Mouse (Mus musculus) CH12.LX (cell line): ENCODE measurements around the gene Sectm1b. TPM values are rescaled to one million over a fixed set of nuclear protein-coding genes. Genes with fewer than 3 reads are reported as not detected.

Source experiments
- DNase-seq: peaks from one replicate; pipeline ENCODE4 v3.0.0-alpha.2; 2013; ENCODE audit errors: extremely low read depth
- H3K27ac ChIP-seq: 2 replicates; pipeline ENCODE4 v1.5.1; 2012; ENCODE audit warnings: low read depth, mild to moderate bottlenecking, control low read depth, moderate library complexity; ENCODE audit not compliant: insufficient read depth
- H3K27me3 ChIP-seq: replicated peaks from 2 replicates; pipeline ENCODE3; 2012; ENCODE audit warnings: inconsistent platforms
- H3K36me3 ChIP-seq, 2 experiments: replicated peaks in 1 of 2; 2 replicates each; pipeline versions ENCODE3 to v1.6.1; 2012; ENCODE audit warnings: inconsistent platforms in 1 of 2, low read length in 1 of 2, mild to moderate bottlenecking in 1 of 2, mixed read lengths in 1 of 2, moderate library complexity in 1 of 2; ENCODE audit not compliant: control insufficient read depth in 1 of 2, insufficient read depth in 1 of 2
- H3K4me1 ChIP-seq, 2 experiments: 2 replicates each; pipeline ENCODE4 v1.6.1; 2012; ENCODE audit warnings: inconsistent platforms in 1 of 2, moderate library complexity in 1 of 2; ENCODE audit not compliant: insufficient read depth in 2 of 2, control insufficient read depth in 1 of 2
- H3K4me2 ChIP-seq: 2 replicates; pipeline ENCODE4 v1.6.1; 2012; ENCODE audit warnings: low read depth, mild to moderate bottlenecking, control low read depth; ENCODE audit not compliant: poor library complexity, insufficient read depth, severe bottlenecking
- H3K4me3 ChIP-seq, 3 experiments: fragments of 150-350 bp in 1 of 3; sonication (generic) in 1 of 3; replicated peaks in 1 of 3; 2 replicates each; pipeline versions ENCODE3 to v1.5.1; 2011 to 2012; ENCODE audit warnings: low read depth in 2 of 3, low read length in 2 of 3, mild to moderate bottlenecking in 2 of 3, moderate library complexity in 2 of 3, control low read depth in 1 of 3, improper control_type of control experiment in 1 of 3, inconsistent platforms in 1 of 3, mixed read lengths in 1 of 3; ENCODE audit not compliant: poor library complexity in 1 of 3
- H3K79me2 ChIP-seq: replicated peaks from 2 replicates; pipeline ENCODE4 v1.6.1; 2012; ENCODE audit warnings: mild to moderate bottlenecking, moderate library complexity; ENCODE audit not compliant: control insufficient read depth, poor library complexity, insufficient read depth, severe bottlenecking; ENCODE audit errors: extremely low read depth
- H3K9ac ChIP-seq: 2 replicates; pipeline ENCODE4 v1.6.1; 2012; ENCODE audit warnings: low read depth, mild to moderate bottlenecking, control low read depth, moderate library complexity; ENCODE audit not compliant: insufficient read depth
- H3K9me3 ChIP-seq: replicated peaks from 2 replicates; pipeline ENCODE3; 2012; ENCODE audit warnings: low read length, inconsistent platforms, mixed read lengths
- BHLHE40 ChIP-seq: IDR thresholded peaks from 2 replicates; pipeline ENCODE4 v1.6.1; 2011; ENCODE audit warnings: mild to moderate bottlenecking, low read depth, low read length, improper control_type of control experiment
- CHD1 ChIP-seq: IDR thresholded peaks from 2 replicates; pipeline ENCODE4 v1.6.1; 2012; ENCODE audit warnings: low read depth, low read length, improper control_type of control experiment, inconsistent platforms
- EP300 ChIP-seq: IDR thresholded peaks from 2 replicates; pipeline ENCODE4 v1.6.1; 2011; ENCODE audit warnings: low read length, improper control_type of control experiment
- ETS1 ChIP-seq: conservative IDR thresholded peaks from 2 replicates; pipeline ENCODE4 v1.6.1; 2012; ENCODE audit warnings: low read depth, mild to moderate bottlenecking, inconsistent platforms, low read length, improper control_type of control experiment, moderate library complexity
- GABPA ChIP-seq: IDR thresholded peaks from 2 replicates; pipeline ENCODE4 v1.6.1; 2012; ENCODE audit warnings: low read depth, low read length, improper control_type of control experiment, inconsistent platforms; ENCODE audit not compliant: insufficient replicate concordance
- IRF4 ChIP-seq: IDR thresholded peaks from 2 replicates; pipeline ENCODE4 v1.6.1; 2014; ENCODE audit warnings: low read depth, mild to moderate bottlenecking, inconsistent platforms, low read length, improper control_type of control experiment
- JUN ChIP-seq: IDR thresholded peaks from 2 replicates; pipeline ENCODE4 v1.6.1; 2011; ENCODE audit warnings: low read depth, mild to moderate bottlenecking, low read length, improper control_type of control experiment, moderate library complexity; ENCODE audit not compliant: insufficient read depth
- JUND ChIP-seq: conservative IDR thresholded peaks from 2 replicates; pipeline ENCODE4 v1.6.1; 2011; ENCODE audit warnings: low read depth, low read length, improper control_type of control experiment
- MAFK ChIP-seq: IDR thresholded peaks from 2 replicates; pipeline ENCODE4 v1.6.1; 2011; ENCODE audit warnings: low read length, improper control_type of control experiment; ENCODE audit not compliant: insufficient replicate concordance
- MAX ChIP-seq: IDR thresholded peaks from 2 replicates; pipeline ENCODE4 v1.6.1; 2011; ENCODE audit warnings: low read length, improper control_type of control experiment
- MAZ ChIP-seq: IDR thresholded peaks from 2 replicates; pipeline ENCODE4 v1.6.1; 2012; ENCODE audit warnings: low read depth, mild to moderate bottlenecking, inconsistent platforms, low read length, improper control_type of control experiment, moderate library complexity
- MXI1 ChIP-seq: IDR thresholded peaks from 2 replicates; pipeline ENCODE4 v1.6.1; 2011; ENCODE audit warnings: mild to moderate bottlenecking, low read depth, low read length, improper control_type of control experiment
- NELFE ChIP-seq: IDR thresholded peaks from 2 replicates; pipeline ENCODE4 v1.6.1; 2011; ENCODE audit warnings: low read depth, low read length, improper control_type of control experiment
- SMC3 ChIP-seq: IDR thresholded peaks from 2 replicates; pipeline ENCODE4 v1.6.1; 2011; ENCODE audit warnings: low read depth, low read length, improper control_type of control experiment
- TBP ChIP-seq: conservative IDR thresholded peaks from 2 replicates; pipeline ENCODE4 v1.6.1; 2011; ENCODE audit warnings: low read depth, low read length, improper control_type of control experiment
- TCF12 ChIP-seq: IDR thresholded peaks from 2 replicates; pipeline ENCODE4 v1.6.1; 2014; ENCODE audit warnings: low read depth, mild to moderate bottlenecking, inconsistent platforms, low read length, improper control_type of control experiment
- UBTF ChIP-seq: IDR thresholded peaks from 2 replicates; pipeline ENCODE4 v1.6.1; 2012; ENCODE audit warnings: low read depth, mild to moderate bottlenecking, inconsistent platforms, low read length, improper control_type of control experiment, moderate library complexity
- USF1 ChIP-seq: IDR thresholded peaks from 2 replicates; pipeline ENCODE4 v1.6.1; 2014; ENCODE audit warnings: low read depth, mild to moderate bottlenecking, inconsistent platforms, low read length, improper control_type of control experiment
- USF2 ChIP-seq: conservative IDR thresholded peaks from 2 replicates; pipeline ENCODE4 v1.6.1; 2011; ENCODE audit warnings: low read depth, low read length, improper control_type of control experiment
- ZKSCAN1 ChIP-seq: IDR thresholded peaks from 2 replicates; pipeline ENCODE4 v1.6.1; 2012; ENCODE audit warnings: low read depth, inconsistent platforms, low read length, improper control_type of control experiment, borderline replicate concordance
- ZNF384 ChIP-seq: IDR thresholded peaks from 2 replicates; pipeline ENCODE4 v1.6.1; 2012; ENCODE audit warnings: low read depth, low read length, improper control_type of control experiment, inconsistent platforms
- dilution Hi-C: fragments of 300-500 bp; cut with MboI; formaldehyde crosslinking; loops from 2 replicates; pipeline ENCODE4 v1.14.3; 2020; ENCODE audit warnings: low sequenced_read_pairs; ENCODE audit not compliant: extremely low pct_unique_long_range_greater_than_20kb, extremely low pct_ligation_motif_present
- in situ Hi-C: fragments of 300-500 bp; cut with MboI; formaldehyde crosslinking; loops from 3 replicates; pipeline ENCODE4 v1.14.3; 2019; ENCODE audit warnings: low sequenced_read_pairs, low pct_ligation_motif_present, low pct_unique_long_range_greater_than_20kb, mixed read lengths
- polyA plus RNA-seq: library from polyadenylated mRNA; unstranded; fragments of >175 nt; gene quantifications from 2 replicates; pipeline ENCODE4 v1.2.1, GENCODE M21; 2012; ENCODE audit warnings: low read depth; ENCODE audit not compliant: insufficient read length
- total RNA-seq, 2 experiments: library from RNA; depleted of rRNA; stranded (reverse); fragments of 300-350 nt in 1 of 2; fragments of >200 nt in 1 of 2; gene quantifications; 2 replicates each; pipeline ENCODE4 v1.2.3; 2012 to 2014

The Sectm1b gene
- total and polyA plus RNA-seq, 3 experiments = not detected

GRCm38 (mm10) chr11:121038366-121039240, 24.8 kb downstream of the Sectm1b start:
- no peaks in the 10 kb centered on the region for H3K9me3 ChIP-seq
- peaks cover under 1 to 49% of the 10 kb centered on the region in 2 experiments for H3K4me1 ChIP-seq
- no peak overlapping the region for H3K9ac ChIP-seq
- no peak for TF ChIP-seq JUND
- no peak for TF ChIP-seq USF1
- TF ChIP-seq BHLHE40 = no peak
- no peak for TF ChIP-seq EP300
- TF ChIP-seq MAZ = no peak
- no peak for TF ChIP-seq MXI1
- no peak for TF ChIP-seq NELFE
- TF ChIP-seq CHD1 = no peak
- TF ChIP-seq USF2 = no peak
- TF ChIP-seq MAX = no peak
- no peak for TF ChIP-seq SMC3
- no peak for TF ChIP-seq MAFK
- TF ChIP-seq TBP = no peak
- no peak for TF ChIP-seq GABPA
- TF ChIP-seq ZKSCAN1 = no peak
- no peak for TF ChIP-seq TCF12
- TF ChIP-seq IRF4 = no peak
- in situ Hi-C loops (loop anchor here (5.0 kb wide), 1 partner anchor 121 kb away; no protein-coding TSS in a partner anchor), dilution Hi-C loops (no loop called here)
- no peak overlapping the region for H3K27ac ChIP-seq
- H3K4me2 ChIP-seq = no peak overlapping the region
- DNase-seq = no peak
- H3K36me3 ChIP-seq = no peaks in the 10 kb centered on the region
- no peaks in the 10 kb centered on the region for H3K79me2 ChIP-seq
- H3K4me3 ChIP-seq = peak overlapping the region in 1 of 3 experiments; percentile 27
- no peaks in the 10 kb centered on the region for H3K27me3 ChIP-seq

DNA sequence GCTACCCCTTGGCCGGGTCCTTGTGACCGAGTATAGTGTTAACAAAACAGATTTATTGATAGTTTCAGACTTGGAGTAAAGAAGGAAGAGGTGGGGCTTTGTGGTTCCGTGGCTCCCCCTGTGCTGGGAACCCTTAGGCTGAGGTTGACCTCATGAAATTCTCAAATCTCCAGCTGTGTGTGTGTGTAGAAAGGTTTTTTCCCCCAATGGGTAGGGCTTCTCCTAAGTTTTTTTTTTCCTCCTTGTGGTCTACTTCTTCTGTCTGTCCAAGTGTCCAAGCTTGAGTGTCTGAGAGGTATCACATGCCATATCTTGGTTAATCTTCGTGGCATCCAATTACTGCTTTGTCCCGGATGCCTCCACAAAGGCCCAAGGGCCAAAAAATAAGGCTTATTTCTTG, 30.3 kb downstream of the Sectm1b start:
- in situ Hi-C loops (no loop called here), dilution Hi-C loops (no loop called here)
- Histone ChIP-seq H3K36me3 (no peaks in the 10 kb centered on the region), H3K79me2 (no peaks in the 10 kb centered on the region), H3K4me1 (peaks cover 4 to 20% of the 10 kb centered on the region in 2 experiments), H3K27me3 (peaks cover 28% of the 10 kb centered on the region), H3K9ac (no peak overlapping the region), H3K4me3 (no peak overlapping the region), H3K27ac (no peak overlapping the region), H3K9me3 (no peaks in the 10 kb centered on the region), H3K4me2 (no peak overlapping the region)
- DNase-seq = no peak
- TF ChIP-seq JUN (no peak), UBTF (no peak), ZNF384 (peak; percentile 68), ETS1 (peak; percentile 51)
